Mouse (Mus musculus): Measurements from ENCODE around the gene Pde4c.

DNA sequence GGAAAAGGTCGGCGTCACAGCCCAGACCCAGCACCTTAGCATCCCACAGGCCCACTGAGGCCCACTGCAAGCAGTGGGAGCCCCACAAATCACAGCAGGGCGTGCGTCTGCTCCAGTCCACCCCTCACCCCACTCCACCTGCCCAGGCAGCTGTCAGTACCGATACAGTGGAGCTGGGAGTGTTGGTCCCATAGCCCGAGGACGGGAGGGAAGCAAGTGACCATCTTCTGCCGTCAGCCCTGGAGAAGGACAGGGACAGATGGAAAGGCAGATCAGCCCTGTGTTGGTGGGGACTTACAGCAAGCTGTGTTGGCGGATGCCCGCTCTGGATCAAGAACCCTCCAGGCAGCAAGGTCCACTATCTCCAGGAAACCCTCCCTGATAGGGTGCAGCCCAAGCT is 65.5 kb downstream of the Pde4c start:
- no peak for TF ChIP-seq CTCF (IDR thresholded peaks at IDR 0.05; ENCODE audit: control insufficient read depth, insufficient read depth, insufficient replicate concordance, low read depth, low read length)
- TF ChIP-seq POLR2A (IDR thresholded peaks at IDR 0.05; ENCODE audit: control insufficient read depth, low read depth, low read length), result no peak
